Mouse (Mus musculus) thymus, adult 2 months (tissue): ENCODE data around the gene Mxi1. TPM values are rescaled to one million over a fixed set of nuclear protein-coding genes. Genes with fewer than 3 reads are reported as not detected.

Source experiments
- DNase-seq: peaks from one replicate; pipeline ENCODE4 v3.0.0; 2021
- H3K27ac ChIP-seq: fragments of 200-500 bp; 2 replicates; pipeline ENCODE4 v1.5.1; 2012; ENCODE audit warnings: low read length, control low read depth; ENCODE audit not compliant: control insufficient read depth, insufficient read depth
- H3K27me3 ChIP-seq: fragments of 200-500 bp; 2 replicates; pipeline ENCODE4 v1.6.1; 2012; ENCODE audit warnings: mild to moderate bottlenecking, low read length, moderate library complexity, mixed read lengths; ENCODE audit not compliant: control insufficient read depth, insufficient read depth
- H3K36me3 ChIP-seq: fragments of 200-500 bp; 2 replicates; pipeline ENCODE4 v1.6.1; 2012; ENCODE audit warnings: mild to moderate bottlenecking, low read length, moderate library complexity; ENCODE audit not compliant: control insufficient read depth, insufficient read depth
- H3K4me1 ChIP-seq: fragments of 200-500 bp; replicated peaks from 2 replicates; pipeline ENCODE4 v1.6.1; 2012; ENCODE audit warnings: low read length; ENCODE audit not compliant: control insufficient read depth, insufficient read depth
- H3K4me3 ChIP-seq: fragments of 200-500 bp; 2 replicates; pipeline ENCODE4 v1.5.1; 2012; ENCODE audit warnings: mild to moderate bottlenecking, low read length, control low read depth, moderate library complexity; ENCODE audit not compliant: control insufficient read depth, insufficient read depth
- CTCF ChIP-seq: fragments of 200-500 bp; IDR thresholded peaks from 2 replicates; pipeline ENCODE4 v1.5.1; 2012; ENCODE audit warnings: mild to moderate bottlenecking, control low read depth, low read length, moderate library complexity, borderline replicate concordance; ENCODE audit not compliant: control insufficient read depth, poor library complexity, insufficient read depth; ENCODE audit errors: extremely low read depth
- POLR2A ChIP-seq: fragments of 200-500 bp; IDR thresholded peaks from 2 replicates; pipeline ENCODE4 v1.6.1; 2012; ENCODE audit warnings: mild to moderate bottlenecking, low read length, control low read depth, moderate library complexity; ENCODE audit not compliant: control insufficient read depth, poor library complexity, insufficient read depth; ENCODE audit errors: extremely low read depth
- WGBS: fragments of 180-500 bp; shearing (Covaris S2); methylation state at CpG from one replicate; pipeline ENCODE4 v1.1.7; 2018; 5-methylcytosine and 5-hydroxymethylcytosine counted together
- polyA plus RNA-seq: library from polyadenylated mRNA; depleted of rRNA; stranded (reverse); fragments of >200 nt; gene quantifications from 2 replicates; pipeline ENCODE4 v1.2.3, GENCODE M21; 2012

The Mxi1 gene
- polyA plus RNA-seq, 1 experiment, result 29.1 TPM

GRCm38 (mm10) chr19:53299829-53300181 is 10.5 kb upstream of the Mxi1 start:
- Histone ChIP-seq H3K27ac (peak overlapping the region; percentile 82), H3K4me3 (no peak overlapping the region), H3K36me3 (no peaks in the 10 kb centered on the region), H3K27me3 (no peaks in the 10 kb centered on the region), H3K4me1 (peaks cover 14% of the 10 kb centered on the region)
- DNase-seq, result no peak
- TF ChIP-seq CTCF (no peak), POLR2A (no peak)
- 29% methylated on average over 4 of the region's 4 CpGs for WGBS

- TF ChIP-seq POLR2A (no peak), CTCF (no peak)
- no peaks in the 10 kb centered on the region for H3K36me3 ChIP-seq
- 61% methylated on average over 7 of the region's 7 CpGs for WGBS
- peaks cover 14% of the 10 kb centered on the region for H3K4me1 ChIP-seq
- no peak overlapping the region for H3K27ac ChIP-seq
- no peaks in the 10 kb centered on the region for H3K27me3 ChIP-seq
- H3K4me3 ChIP-seq, result no peak overlapping the region
- no peak for DNase-seq
These were observed 6.9 kb upstream of the Mxi1 start for GRCm38 (mm10) chr19:53303382-53303781.

GRCm38 (mm10) chr19:53305621-53306020 is 4.7 kb upstream of the Mxi1 start:
- H3K4me1 ChIP-seq, result peaks cover under 1% of the 10 kb centered on the region
- TF ChIP-seq CTCF (no peak), POLR2A (no peak)
- H3K36me3 ChIP-seq, result no peaks in the 10 kb centered on the region
- no peak for DNase-seq
- no peaks in the 10 kb centered on the region for H3K27me3 ChIP-seq
- WGBS, result 93% methylated on average over 8 of the region's 8 CpGs
- no peak overlapping the region for H3K4me3 ChIP-seq
- H3K27ac ChIP-seq, result no peak overlapping the region

- Histone ChIP-seq H3K4me1 (no peaks in the 10 kb centered on the region; the same call in none of the 2 replicates), H3K4me3 (no peak overlapping the region), H3K27me3 (no peaks in the 10 kb centered on the region), H3K27ac (no peak overlapping the region), H3K36me3 (no peaks in the 10 kb centered on the region)
- TF ChIP-seq POLR2A (no peak), CTCF (no peak)
- WGBS, result 94% methylated on average over 11 of the region's 11 CpGs
- no peak for DNase-seq
These were observed 3.6 kb upstream of the Mxi1 start for GRCm38 (mm10) chr19:53306706-53307105.

GRCm38 (mm10) chr19:53307219-53307618 is 3.1 kb upstream of the Mxi1 start:
- H3K4me3 ChIP-seq, result no peak overlapping the region
- no peak overlapping the region for H3K27ac ChIP-seq
- no peak for DNase-seq
- no peaks in the 10 kb centered on the region for H3K27me3 ChIP-seq
- H3K4me1 ChIP-seq, result no peaks in the 10 kb centered on the region; the same call in none of the 2 replicates
- TF ChIP-seq POLR2A, result no peak
- TF ChIP-seq CTCF, result no peak
- 85% methylated on average over 6 of the region's 6 CpGs for WGBS
- no peaks in the 10 kb centered on the region for H3K36me3 ChIP-seq

GRCm38 (mm10) chr19:53309631-53310030 is 687 bp upstream of the Mxi1 start:
- no peak overlapping the region for H3K4me3 ChIP-seq
- 69% methylated on average over 4 of the region's 4 CpGs for WGBS
- TF ChIP-seq POLR2A, result no peak
- TF ChIP-seq CTCF, result no peak
- no peaks in the 10 kb centered on the region for H3K27me3 ChIP-seq
- H3K4me1 ChIP-seq, result peaks cover 3% of the 10 kb centered on the region
- no peaks in the 10 kb centered on the region for H3K36me3 ChIP-seq
- no peak for DNase-seq
- H3K27ac ChIP-seq, result no peak overlapping the region

- Histone ChIP-seq H3K27ac (peak overlapping the region; percentile 22; the same call in 1 of the 2 replicates), H3K27me3 (no peaks in the 10 kb centered on the region), H3K4me1 (peaks cover 3% of the 10 kb centered on the region), H3K4me3 (peak overlapping the region; percentile 98), H3K36me3 (no peaks in the 10 kb centered on the region)
- DNase-seq, result peak; percentile 49
- under 1% methylated on average over 48 of the region's 48 CpGs for WGBS
- no peak; the same call in 1 of the 2 replicates for TF ChIP-seq CTCF
- TF ChIP-seq POLR2A, result peak; percentile 21; the same call in 1 of the 2 replicates
These were observed 629 bp downstream of the Mxi1 start for GRCm38 (mm10) chr19:53310771-53311523.
